Mouse (Mus musculus): Measurements from ENCODE around the gene Scd3.

DNA sequence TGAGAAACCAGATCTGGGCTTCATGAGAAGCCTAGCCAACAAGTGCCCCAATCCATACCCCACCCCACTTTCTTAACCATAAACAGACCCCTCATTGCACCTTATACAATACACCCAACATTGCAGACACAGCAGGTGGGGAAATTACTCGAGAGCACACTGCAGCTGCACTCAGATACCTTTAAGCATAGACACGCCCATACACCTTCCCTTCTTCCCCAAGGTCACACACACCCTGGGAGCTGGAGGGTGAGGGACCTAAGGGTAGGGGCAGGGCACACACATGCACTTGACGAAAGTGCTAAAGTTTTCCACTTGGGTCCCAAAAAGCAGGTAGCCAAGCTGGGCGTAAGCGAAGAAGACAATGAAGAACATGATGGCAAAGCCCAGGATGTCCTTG is 49.3 kb upstream of the Scd3 start:
- TF ChIP-seq CTCF (IDR thresholded peaks at IDR 0.05; ENCODE audit: low read depth) (no peak), EP300 (IDR thresholded peaks at IDR 0.05; ENCODE audit: low read depth) (no peak)
